Mouse (Mus musculus) stomach, postnatal 0 days (tissue): ENCODE measurements at regions not wholly inside any gene's neighbourhood (a gene's known extent, or its start where the extent isn't known, plus 50 kb on each side); places are given as distances from the start of the nearest gene placed in this dataset.
"Not testable (repeated sequence)": the region's sequence is repeated elsewhere in the genome, so short reads cannot be mapped to it uniquely, and the experiment has no call there.

ENCODE experiments used
- ATAC-seq: fragments of 200-750 bp; cut with Nextera tagmentation; 2 replicates; pipeline ENCODE4 v1.8.0; 2017; ENCODE audit not compliant: low FRiP score, low TSS enrichment
- DNase-seq: peaks from one replicate; pipeline ENCODE4 v3.0.0-alpha.2; 2016; ENCODE audit warnings: low spot score
- H3K27ac ChIP-seq: fragments of 300-500 bp; sonication (generic); replicated peaks from 2 replicates; pipeline ENCODE4 v1.5.1; 2014; ENCODE audit warnings: mild to moderate bottlenecking, control low read depth
- H3K27me3 ChIP-seq: fragments of 300-500 bp; sonication (generic); 2 replicates; pipeline ENCODE4 v1.6.1; 2014; ENCODE audit warnings: low read length; ENCODE audit not compliant: control insufficient read depth, insufficient read depth
- H3K36me3 ChIP-seq: fragments of 300-500 bp; sonication (generic); 2 replicates; pipeline ENCODE4 v1.6.1; 2014; ENCODE audit warnings: low read length, mixed read lengths; ENCODE audit not compliant: control insufficient read depth, insufficient read depth
- H3K4me1 ChIP-seq: fragments of 300-500 bp; sonication (generic); replicated peaks from 2 replicates; pipeline ENCODE4 v1.6.1; 2014; ENCODE audit warnings: antibody characterized with exemption; ENCODE audit not compliant: control insufficient read depth, insufficient read depth
- H3K4me2 ChIP-seq: fragments of 300-500 bp; sonication (generic); replicated peaks from 2 replicates; pipeline ENCODE4 v1.6.1; 2014; ENCODE audit warnings: low read depth, mild to moderate bottlenecking, control low read depth, moderate library complexity
- H3K4me3 ChIP-seq: fragments of 300-500 bp; sonication (generic); 2 replicates; pipeline ENCODE4 v1.5.1; 2014; ENCODE audit warnings: low read depth, low read length, control low read depth
- H3K9ac ChIP-seq: fragments of 300-500 bp; sonication (generic); 2 replicates; pipeline ENCODE4 v1.6.1; 2014; ENCODE audit warnings: mild to moderate bottlenecking, low read length, control low read depth, mixed read lengths
- H3K9me3 ChIP-seq: fragments of 300-500 bp; sonication (generic); 2 replicates; pipeline ENCODE4 v1.6.1; 2016; ENCODE audit warnings: low read length; ENCODE audit not compliant: control insufficient read depth
- CTCF ChIP-seq: IDR thresholded peaks from 2 replicates; pipeline ENCODE4 v1.5.1; 2016; ENCODE audit warnings: antibody characterized with exemption, low read depth, mild to moderate bottlenecking, moderate library complexity
- EP300 ChIP-seq: optimal IDR thresholded peaks from 2 replicates; pipeline ENCODE3; 2016; ENCODE audit warnings: antibody characterized with exemption
- WGBS: fragments of 180-500 bp; shearing (Covaris S2); extraction: QIAGEN DNeasy Blood & Tissue Kit; methylation state at CpG from one replicate; pipeline ENCODE4 v1.1.7; 2014; 5-methylcytosine and 5-hydroxymethylcytosine counted together

- WGBS: 16% methylated on average over 18 of the region's 18 CpGs
Measured at GRCm38 (mm10) chr8:112257311-112257894, 242.6 kb upstream of the Gm6793 start.

DNA sequence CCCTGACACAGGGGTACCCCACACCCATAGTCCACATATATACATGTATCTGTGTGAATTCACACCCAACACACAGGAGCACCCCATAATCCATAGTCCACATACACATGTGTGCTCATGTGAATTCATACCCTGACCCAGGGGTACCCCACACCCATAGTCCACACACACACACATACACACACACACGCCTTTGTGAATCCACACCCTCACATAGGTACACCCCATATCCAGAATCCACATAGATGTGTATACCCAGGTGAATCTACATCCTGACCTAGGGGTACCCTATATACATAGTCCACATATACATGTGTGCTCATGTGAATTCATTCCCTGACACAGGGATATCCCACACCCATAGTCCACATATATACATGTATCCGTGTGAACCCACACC lies 231.8 kb upstream of the Gm6793 start:
- not testable (repeated sequence) for H3K27me3 ChIP-seq, ATAC-seq, H3K4me3 ChIP-seq, DNase-seq, H3K9ac ChIP-seq, H3K9me3 ChIP-seq, H3K4me2 ChIP-seq, H3K4me1 ChIP-seq, H3K27ac ChIP-seq, H3K36me3 ChIP-seq
- WGBS: 79% methylated on average over 2 of the region's 2 CpGs

More at GRCm38 (mm10) chr8:112257311-112257894, 242.6 kb upstream of the Gm6793 start:
- ATAC-seq: no peak
- H3K9me3 ChIP-seq: no peaks in the 10 kb centered on the region
- no peaks in the 10 kb centered on the region for H3K36me3 ChIP-seq
- H3K27ac ChIP-seq: no peak overlapping the region
- TF ChIP-seq CTCF: no peak
- TF ChIP-seq EP300: no peak
- no peaks in the 10 kb centered on the region for H3K4me1 ChIP-seq
- no peak for DNase-seq
- no peaks in the 10 kb centered on the region for H3K27me3 ChIP-seq
- no peak overlapping the region; the same call in 1 of the 2 replicates for H3K4me2 ChIP-seq
- no peak overlapping the region for H3K4me3 ChIP-seq
- H3K9ac ChIP-seq: no peak overlapping the region

DNA sequence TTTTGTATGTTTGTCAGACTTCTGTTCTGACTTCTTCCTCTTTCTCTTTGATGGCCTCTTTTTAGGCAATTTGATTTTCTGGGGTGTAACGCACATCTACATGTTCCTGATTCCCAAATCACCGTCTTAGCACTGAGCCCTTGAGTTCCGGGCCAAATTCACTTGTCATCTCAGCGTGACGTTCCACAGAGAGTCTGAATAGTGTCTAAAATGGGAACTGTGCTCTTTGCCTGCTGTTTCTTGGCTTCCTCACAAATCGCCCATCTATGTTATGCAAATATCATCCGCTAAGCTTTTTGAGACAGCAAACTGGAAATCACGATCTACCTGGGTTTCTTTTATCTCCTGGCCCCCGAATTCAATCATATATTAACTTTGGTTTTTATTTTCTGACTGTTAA lies 223.8 kb upstream of the Gm6793 start:
- Histone ChIP-seq H3K9me3 (no peaks in the 10 kb centered on the region), H3K36me3 (no peaks in the 10 kb centered on the region), H3K27me3 (no peaks in the 10 kb centered on the region), H3K27ac (no peak overlapping the region), H3K4me1 (no peaks in the 10 kb centered on the region), H3K4me3 (no peak overlapping the region), H3K9ac (no peak overlapping the region), H3K4me2 (no peak overlapping the region)
- DNase-seq (no peak), ATAC-seq (no peak)
- TF ChIP-seq CTCF (no peak), EP300 (no peak)
- 68% methylated on average over 9 of the region's 9 CpGs for WGBS

- WGBS: 92% methylated on average over 19 of the region's 19 CpGs
- not testable (repeated sequence) for H3K4me2 ChIP-seq, H3K27ac ChIP-seq, ATAC-seq, DNase-seq, H3K36me3 ChIP-seq, H3K4me1 ChIP-seq, H3K27me3 ChIP-seq, H3K4me3 ChIP-seq, H3K9me3 ChIP-seq, H3K9ac ChIP-seq
Measured at GRCm38 (mm10) chr8:112236751-112237150, 221.9 kb upstream of the Gm6793 start.

DNA sequence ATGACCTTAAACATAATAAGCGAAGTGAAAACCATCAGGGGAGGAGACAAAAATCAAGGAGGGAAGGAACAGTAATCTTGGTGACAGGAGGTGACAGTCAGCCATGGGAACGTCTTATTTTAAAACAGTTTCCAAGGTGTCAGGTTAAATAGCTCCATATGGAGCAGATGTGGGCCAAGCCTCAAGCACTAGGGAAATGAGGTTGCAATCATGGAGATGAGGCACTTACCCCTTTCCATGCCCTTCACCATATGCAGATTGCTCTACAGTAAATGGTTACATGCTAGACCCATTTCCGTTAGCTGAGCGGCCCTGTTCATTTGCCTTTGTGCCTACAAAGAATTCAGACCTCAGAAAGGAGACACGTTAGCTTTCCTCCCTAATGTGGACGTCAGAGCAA lies 204.8 kb upstream of the Gm6793 start:
- no peaks in the 10 kb centered on the region for H3K9me3 ChIP-seq
- H3K27me3 ChIP-seq: no peaks in the 10 kb centered on the region
- H3K4me1 ChIP-seq: no peaks in the 10 kb centered on the region
- H3K9ac ChIP-seq: no peak overlapping the region
- no peak overlapping the region for H3K4me3 ChIP-seq
- TF ChIP-seq CTCF: no peak
- no peak for TF ChIP-seq EP300
- no peaks in the 10 kb centered on the region for H3K36me3 ChIP-seq
- no peak overlapping the region for H3K4me2 ChIP-seq
- DNase-seq (no peak), ATAC-seq (no peak)
- 74% methylated on average over 6 of the region's 6 CpGs for WGBS
- no peak overlapping the region for H3K27ac ChIP-seq

DNA sequence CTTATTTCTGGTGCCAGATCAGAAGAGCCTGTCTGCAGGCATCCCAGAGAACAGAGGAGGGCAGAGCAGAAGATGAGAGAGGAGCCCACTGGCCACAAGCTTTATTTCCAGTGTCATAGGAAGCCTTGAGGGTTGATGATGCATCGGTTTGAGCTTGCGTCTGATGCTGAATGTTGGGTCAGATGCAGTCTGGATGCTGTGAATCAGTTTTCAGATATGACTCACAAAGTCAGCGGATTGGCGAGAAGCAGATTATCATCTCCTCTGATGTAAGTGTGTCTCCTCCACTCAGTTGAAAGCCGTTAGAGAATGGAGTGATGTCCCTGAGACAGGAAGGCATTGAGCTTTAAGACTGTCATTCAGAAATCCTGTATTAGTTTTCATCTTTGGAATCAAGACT lies 197.3 kb upstream of the Gm6793 start:
- TF ChIP-seq CTCF (no peak), EP300 (no peak)
- Histone ChIP-seq H3K36me3 (no peaks in the 10 kb centered on the region), H3K9me3 (no peaks in the 10 kb centered on the region), H3K4me2 (no peak overlapping the region), H3K27me3 (no peaks in the 10 kb centered on the region), H3K9ac (no peak overlapping the region), H3K4me1 (no peaks in the 10 kb centered on the region), H3K4me3 (no peak overlapping the region), H3K27ac (no peak overlapping the region)
- DNase-seq (no peak), ATAC-seq (no peak)
- WGBS: 90% methylated on average over 5 of the region's 5 CpGs
